Mouse (Mus musculus): ENCODE measurements around the gene Nras. TPM values are rescaled to one million over a fixed set of nuclear protein-coding genes. Genes with fewer than 3 reads are reported as not detected.

Nras gene
- polyA plus RNA-seq (2012; fragmentation: generic; extraction: Trizol) = 44.5 TPM

GRCm38 (mm10) chr3:103058207-103059157 lies at the start of gene Nras:
TSS of gene Nras (plus strand) at chr3:103058285.
- Histone ChIP-seq H3K79me2 (ENCODE audit: control insufficient read depth, insufficient read depth) (peaks cover 28% of the 10 kb centered on the region), H3K27me3 (ENCODE audit: control insufficient read depth, insufficient read depth, insufficient read length) (no peaks in the 10 kb centered on the region), H3K4me2 (ENCODE audit: low read depth) (peak within 1 kb of the TSS; percentile 91), H3K4me3 (peak within 1 kb of the TSS; percentile 93), H3K36me3 (ENCODE audit: control insufficient read depth, insufficient read depth) (peaks cover 68% of the 10 kb centered on the region), H3ac (ENCODE audit: control insufficient read depth, insufficient read length) (peak within 1 kb of the TSS; percentile 11)
- TF ChIP-seq POLR2A (IDR thresholded peaks at IDR 0.05; ENCODE audit: insufficient read length, low read depth) (peak; percentile 34), E2F4 (IDR thresholded peaks at IDR 0.05; ENCODE audit: insufficient read depth) (no peak), SRF (IDR thresholded peaks at IDR 0.05; ENCODE audit: control insufficient read depth, insufficient read length, low read depth) (no peak), MYOG (IDR thresholded peaks at IDR 0.05; ENCODE audit: control insufficient read depth in 1 of 3, insufficient read depth in 1 of 3, insufficient read length in 2 of 3, low read depth in 2 of 3) (no peak), POLR2AphosphoS2 (IDR thresholded peaks at IDR 0.05; ENCODE audit: insufficient read length, low read depth) (peak; percentile 83), MAX (IDR thresholded peaks at IDR 0.05; ENCODE audit: low read depth) (no peak), USF1 (IDR thresholded peaks at IDR 0.05; ENCODE audit: low read depth) (peak; percentile 79)

- Histone ChIP-seq H3ac (ENCODE audit: control insufficient read depth, insufficient read length) (no peak overlapping the region), H3K36me3 (ENCODE audit: control insufficient read depth, insufficient read depth) (no peaks in the 10 kb centered on the region), H3K4me2 (ENCODE audit: low read depth) (no peak overlapping the region), H3K79me2 (ENCODE audit: control insufficient read depth, insufficient read depth) (peaks cover 20% of the 10 kb centered on the region), H3K4me3 (no peak overlapping the region), H3K27me3 (ENCODE audit: control insufficient read depth, insufficient read depth, insufficient read length) (no peaks in the 10 kb centered on the region)
- no peak for TF ChIP-seq POLR2AphosphoS2 (IDR thresholded peaks at IDR 0.05; ENCODE audit: insufficient read length, low read depth)
- TF ChIP-seq REST (IDR thresholded peaks at IDR 0.05; ENCODE audit: insufficient read depth, insufficient read length) = no peak
- no peak for TF ChIP-seq TCF12 (IDR thresholded peaks at IDR 0.05; ENCODE audit: insufficient read depth, poor library complexity, severe bottlenecking)
- no peak for TF ChIP-seq E2F4 (IDR thresholded peaks at IDR 0.05; ENCODE audit: insufficient read depth)
- TF ChIP-seq MYOG (IDR thresholded peaks at IDR 0.05; ENCODE audit: control insufficient read depth in 1 of 3, insufficient read depth in 1 of 3, insufficient read length in 2 of 3, low read depth in 2 of 3) = no peak
- TF ChIP-seq USF1 (IDR thresholded peaks at IDR 0.05; ENCODE audit: low read depth) = no peak
- TF ChIP-seq SRF (IDR thresholded peaks at IDR 0.05; ENCODE audit: control insufficient read depth, insufficient read length, low read depth) = no peak
- TF ChIP-seq MYOD1 (IDR thresholded peaks at IDR 0.05; ENCODE audit: control insufficient read depth in 1 of 3, insufficient read length in 2 of 3, low read depth in 2 of 3) = no peak
- no peak for TF ChIP-seq POLR2A (IDR thresholded peaks at IDR 0.05; ENCODE audit: insufficient read length, low read depth)
- TF ChIP-seq CEBPB (IDR thresholded peaks at IDR 0.05; ENCODE audit: insufficient read depth, poor library complexity, severe bottlenecking) = no peak
- TF ChIP-seq TCF3 (IDR thresholded peaks at IDR 0.05; ENCODE audit: insufficient read length, low read depth) = no peak
- no peak for TF ChIP-seq MAX (IDR thresholded peaks at IDR 0.05; ENCODE audit: low read depth)
Observed at GRCm38 (mm10) chr3:103017350-103017749, 40.7 kb upstream of the Nras start.

- TF ChIP-seq E2F4 (IDR thresholded peaks at IDR 0.05; ENCODE audit: insufficient read depth) (no peak), USF1 (IDR thresholded peaks at IDR 0.05; ENCODE audit: low read depth) (no peak), POLR2A (IDR thresholded peaks at IDR 0.05; ENCODE audit: insufficient read length, low read depth) (no peak), TCF3 (IDR thresholded peaks at IDR 0.05; ENCODE audit: insufficient read length, low read depth) (no peak), MAX (IDR thresholded peaks at IDR 0.05; ENCODE audit: low read depth) (no peak), MYOG (IDR thresholded peaks at IDR 0.05; ENCODE audit: control insufficient read depth in 1 of 3, insufficient read depth in 1 of 3, insufficient read length in 2 of 3, low read depth in 2 of 3) (no peak), TCF12 (IDR thresholded peaks at IDR 0.05; ENCODE audit: insufficient read depth, poor library complexity, severe bottlenecking) (no peak), CEBPB (IDR thresholded peaks at IDR 0.05; ENCODE audit: insufficient read depth, poor library complexity, severe bottlenecking) (no peak), MYOD1 (IDR thresholded peaks at IDR 0.05; ENCODE audit: control insufficient read depth in 1 of 3, insufficient read length in 2 of 3, low read depth in 2 of 3) (no peak), POLR2AphosphoS2 (IDR thresholded peaks at IDR 0.05; ENCODE audit: insufficient read length, low read depth) (no peak)
- Histone ChIP-seq H3K4me3 (peak overlapping the region; percentile 100), H3K4me2 (ENCODE audit: low read depth) (peak overlapping the region; percentile 88)
Observed at GRCm38 (mm10) chr3:103019462-103019861, 38.6 kb upstream of the Nras start.

GRCm38 (mm10) chr3:103020249-103020942 lies 37.7 kb upstream of the Nras start, which contains the start of gene Csde1:
TSS of gene Csde1 (plus strand) at chr3:103020426.
- H3K4me3 ChIP-seq = peak within 1 kb of the TSS; percentile 100
- H3K27me3 ChIP-seq (ENCODE audit: control insufficient read depth, insufficient read depth, insufficient read length) = no peaks in the 10 kb centered on the region
- H3K4me2 ChIP-seq (ENCODE audit: low read depth) = peak within 1 kb of the TSS; percentile 89
- TF ChIP-seq POLR2AphosphoS2 (IDR thresholded peaks at IDR 0.05; ENCODE audit: insufficient read length, low read depth) (peak; percentile 84), MYOD1 (IDR thresholded peaks at IDR 0.05; ENCODE audit: control insufficient read depth in 1 of 3, insufficient read length in 2 of 3, low read depth in 2 of 3) (peak in 1 of 3 experiments; percentile 10), E2F4 (IDR thresholded peaks at IDR 0.05; ENCODE audit: insufficient read depth) (no peak), MAX (IDR thresholded peaks at IDR 0.05; ENCODE audit: low read depth) (peak; percentile 4), MYOG (IDR thresholded peaks at IDR 0.05; ENCODE audit: control insufficient read depth in 1 of 3, insufficient read depth in 1 of 3, insufficient read length in 2 of 3, low read depth in 2 of 3) (no peak), SRF (IDR thresholded peaks at IDR 0.05; ENCODE audit: control insufficient read depth, insufficient read length, low read depth) (peak; percentile 53), POLR2A (IDR thresholded peaks at IDR 0.05; ENCODE audit: insufficient read length, low read depth) (peak; percentile 89), TCF12 (IDR thresholded peaks at IDR 0.05; ENCODE audit: insufficient read depth, poor library complexity, severe bottlenecking) (no peak)
- H3ac ChIP-seq (ENCODE audit: control insufficient read depth, insufficient read length) = peak within 1 kb of the TSS; percentile 64
- H3K79me2 ChIP-seq (ENCODE audit: control insufficient read depth, insufficient read depth) = peaks cover 49% of the 10 kb centered on the region
- H3K36me3 ChIP-seq (ENCODE audit: control insufficient read depth, insufficient read depth) = peaks cover 4% of the 10 kb centered on the region

More at GRCm38 (mm10) chr3:103019462-103019861, 38.6 kb upstream of the Nras start:
- peaks cover 39% of the 10 kb centered on the region for H3K79me2 ChIP-seq (ENCODE audit: control insufficient read depth, insufficient read depth)
- H3K27me3 ChIP-seq (ENCODE audit: control insufficient read depth, insufficient read depth, insufficient read length) = no peaks in the 10 kb centered on the region
- no peak overlapping the region for H3ac ChIP-seq (ENCODE audit: control insufficient read depth, insufficient read length)
- H3K36me3 ChIP-seq (ENCODE audit: control insufficient read depth, insufficient read depth) = no peaks in the 10 kb centered on the region
